Mouse (Mus musculus): ENCODE data around the gene D430019H16Rik. TPM values are rescaled to one million over a fixed set of nuclear protein-coding genes. Genes with fewer than 3 reads are reported as not detected.

Gene D430019H16Rik
- total RNA-seq, 2 experiments from 2014 or later: not detected

GRCm38 (mm10) chr12:105476993-105477392 lies 23.3 kb downstream of the D430019H16Rik start:
- no peak for ATAC-seq (replicated peaks; ENCODE audit: low FRiP score, poor library complexity, severe bottlenecking)

- no peak for ATAC-seq (replicated peaks; ENCODE audit: low FRiP score, poor library complexity, severe bottlenecking)
Observed at GRCm38 (mm10) chr12:105483503-105483902, 29.8 kb downstream of the D430019H16Rik start.

GRCm38 (mm10) chr12:105490227-105490626 lies 36.6 kb downstream of the D430019H16Rik start:
- ATAC-seq (replicated peaks; ENCODE audit: low FRiP score, poor library complexity, severe bottlenecking): no peak

GRCm38 (mm10) chr12:105490794-105491193 lies 37.1 kb downstream of the D430019H16Rik start:
- no peak for ATAC-seq (replicated peaks; ENCODE audit: low FRiP score, poor library complexity, severe bottlenecking)

- no peak for ATAC-seq (replicated peaks; ENCODE audit: low FRiP score, poor library complexity, severe bottlenecking)
Observed at GRCm38 (mm10) chr12:105494796-105495195, 41.1 kb downstream of the D430019H16Rik start.

GRCm38 (mm10) chr12:105497894-105498293 lies 44.2 kb downstream of the D430019H16Rik start:
- no peak for ATAC-seq (replicated peaks; ENCODE audit: low FRiP score, poor library complexity, severe bottlenecking)

- ATAC-seq (replicated peaks; ENCODE audit: low FRiP score, poor library complexity, severe bottlenecking): no peak
Observed at GRCm38 (mm10) chr12:105498423-105498822, 44.8 kb downstream of the D430019H16Rik start.

GRCm38 (mm10) chr12:105498842-105499241 lies 45.2 kb downstream of the D430019H16Rik start:
- ATAC-seq (replicated peaks; ENCODE audit: low FRiP score, poor library complexity, severe bottlenecking): no peak

- no peak for ATAC-seq (replicated peaks; ENCODE audit: low FRiP score, poor library complexity, severe bottlenecking)
Observed at GRCm38 (mm10) chr12:105500940-105501339, 47.3 kb downstream of the D430019H16Rik start.

GRCm38 (mm10) chr12:105504736-105505135 lies 51.1 kb downstream of the D430019H16Rik start:
- no peak for ATAC-seq (replicated peaks; ENCODE audit: low FRiP score, poor library complexity, severe bottlenecking)

- no peak for ATAC-seq (replicated peaks; ENCODE audit: low FRiP score, poor library complexity, severe bottlenecking)
Observed at GRCm38 (mm10) chr12:105511109-105511508, 57.5 kb downstream of the D430019H16Rik start.

- ATAC-seq (replicated peaks; ENCODE audit: low FRiP score, poor library complexity, severe bottlenecking): no peak
Observed at GRCm38 (mm10) chr12:105511671-105512502, 58.2 kb downstream of the D430019H16Rik start.

GRCm38 (mm10) chr12:105514111-105514510 lies 60.5 kb downstream of the D430019H16Rik start:
- no peak for ATAC-seq (replicated peaks; ENCODE audit: low FRiP score, poor library complexity, severe bottlenecking)

- no peak for ATAC-seq (replicated peaks; ENCODE audit: low FRiP score, poor library complexity, severe bottlenecking)
Observed at GRCm38 (mm10) chr12:105517026-105517675, 63.5 kb downstream of the D430019H16Rik start.

- no peak for ATAC-seq (replicated peaks; ENCODE audit: low FRiP score, poor library complexity, severe bottlenecking)
Observed at GRCm38 (mm10) chr12:105519851-105520250, 66.2 kb downstream of the D430019H16Rik start.

- ATAC-seq (replicated peaks; ENCODE audit: low FRiP score, poor library complexity, severe bottlenecking): no peak
Observed at GRCm38 (mm10) chr12:105521170-105521762, 67.6 kb downstream of the D430019H16Rik start.

- no peak for ATAC-seq (replicated peaks; ENCODE audit: low FRiP score, poor library complexity, severe bottlenecking)
Observed at GRCm38 (mm10) chr12:105523737-105524136, 70.1 kb downstream of the D430019H16Rik start.

- ATAC-seq (replicated peaks; ENCODE audit: low FRiP score, poor library complexity, severe bottlenecking): no peak
Observed at GRCm38 (mm10) chr12:105526186-105526585, 72.5 kb downstream of the D430019H16Rik start.

- ATAC-seq (replicated peaks; ENCODE audit: low FRiP score, poor library complexity, severe bottlenecking): no peak
Observed at GRCm38 (mm10) chr12:105526829-105527228, 73.2 kb downstream of the D430019H16Rik start.

- ATAC-seq (replicated peaks; ENCODE audit: low FRiP score, poor library complexity, severe bottlenecking): no peak
Observed at GRCm38 (mm10) chr12:105529545-105529944, 75.9 kb downstream of the D430019H16Rik start.

Data from erythroblast, adult 5-6 weeks (primary cell).